Mouse (Mus musculus): Measurements from ENCODE around the gene Grm5. TPM values are rescaled to one million over a fixed set of nuclear protein-coding genes. Genes with fewer than 3 reads are reported as not detected.
A peak's percentile ranks its signal among the peaks of the same experiment; 100 is the strongest.

Gene Grm5
- polyA plus RNA-seq, 1 experiment from 2014 or later, result 0.04 TPM

DNA sequence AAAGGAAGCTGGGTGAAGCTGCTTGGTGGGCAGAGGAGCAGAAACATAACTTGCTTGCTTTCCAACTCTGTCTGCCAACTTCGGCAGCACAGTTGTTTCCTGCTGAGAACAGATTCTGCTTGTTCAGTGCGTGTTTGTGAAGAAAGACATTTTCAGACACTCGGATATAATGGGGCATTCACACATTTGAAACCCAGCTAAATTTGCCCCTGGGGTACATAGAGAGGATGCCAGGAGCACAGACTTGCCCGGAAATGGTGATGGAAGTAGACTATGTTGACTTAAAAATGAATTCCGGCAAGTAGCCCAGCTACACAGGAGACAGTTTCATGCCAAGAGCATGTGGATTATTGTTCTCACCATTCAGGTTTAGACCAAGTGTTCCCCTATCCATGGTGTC is 342.0 kb downstream of the Grm5 start:
- whole genome bisulfite sequencing, result 58% methylated on average over 5 of the region's 5 CpGs
- no peak overlapping the region for H3K9ac ChIP-seq
- no peaks in the 10 kb centered on the region for H3K36me3 ChIP-seq
- H3K4me2 ChIP-seq, result no peak overlapping the region
- ATAC-seq (ENCODE audit: borderline replicate concordance, extremely low read depth, low FRiP score, low TSS enrichment), result no peak
- H3K4me3 ChIP-seq, result no peak overlapping the region
- no peaks in the 10 kb centered on the region for H3K9me3 ChIP-seq
- no peak overlapping the region for H3K27ac ChIP-seq
- no peaks in the 10 kb centered on the region for H3K4me1 ChIP-seq
- no peaks in the 10 kb centered on the region for H3K27me3 ChIP-seq

DNA sequence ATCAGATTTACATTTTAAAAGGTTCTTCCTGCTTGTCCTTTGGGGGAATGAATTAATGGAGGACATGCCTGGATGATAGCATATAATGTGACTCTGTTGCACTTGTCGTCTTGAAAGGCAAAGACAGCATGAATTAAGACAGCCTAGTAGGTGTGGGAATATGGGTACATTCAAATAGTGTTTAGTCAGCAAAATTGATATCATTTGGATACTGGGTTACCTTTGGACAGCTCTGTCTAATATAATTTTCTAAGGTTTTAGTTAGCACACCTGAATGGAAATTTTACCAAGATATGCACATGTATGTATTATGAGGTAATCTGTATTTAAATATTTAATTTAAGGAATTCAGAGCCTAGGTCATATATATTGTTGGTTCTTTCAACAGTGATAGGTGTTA is 353.4 kb downstream of the Grm5 start:
- WGBS, result 83% methylated on average over 1 of the region's 1 CpGs
- Histone ChIP-seq H3K4me1 (no peaks in the 10 kb centered on the region), H3K27ac (no peak overlapping the region), H3K27me3 (no peaks in the 10 kb centered on the region), H3K4me2 (no peak overlapping the region), H3K9me3 (no peaks in the 10 kb centered on the region), H3K9ac (no peak overlapping the region), H3K4me3 (no peak overlapping the region), H3K36me3 (no peaks in the 10 kb centered on the region)
- no peak for ATAC-seq (ENCODE audit: borderline replicate concordance, extremely low read depth, low FRiP score, low TSS enrichment)

DNA sequence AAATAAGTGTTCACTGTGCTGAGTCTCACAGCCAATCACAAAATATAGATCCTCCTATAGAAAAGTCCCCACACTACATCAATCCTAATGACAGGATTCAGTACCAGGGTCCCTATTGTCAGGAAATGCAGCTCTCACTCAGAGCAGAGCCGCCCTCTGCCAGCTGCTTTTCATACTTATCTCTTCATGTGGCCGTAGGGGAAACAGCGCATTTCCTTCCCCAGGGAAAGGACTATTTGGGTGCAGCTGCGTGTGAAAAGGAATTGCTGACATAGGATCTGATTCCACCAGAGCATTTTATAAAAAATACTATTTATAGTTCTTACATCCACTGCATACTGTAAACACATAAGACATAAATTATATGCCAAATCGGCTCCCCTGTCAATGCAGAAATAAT is 354.3 kb downstream of the Grm5 start:
- Histone ChIP-seq H3K4me2 (no peak overlapping the region), H3K27me3 (no peaks in the 10 kb centered on the region), H3K9me3 (no peaks in the 10 kb centered on the region), H3K4me3 (no peak overlapping the region), H3K4me1 (no peaks in the 10 kb centered on the region), H3K27ac (no peak overlapping the region), H3K36me3 (no peaks in the 10 kb centered on the region), H3K9ac (no peak overlapping the region)
- WGBS, result 15% methylated on average over 5 of the region's 5 CpGs
- peak; percentile 55; the same call in 1 of the 2 replicates for ATAC-seq (ENCODE audit: borderline replicate concordance, extremely low read depth, low FRiP score, low TSS enrichment)

DNA sequence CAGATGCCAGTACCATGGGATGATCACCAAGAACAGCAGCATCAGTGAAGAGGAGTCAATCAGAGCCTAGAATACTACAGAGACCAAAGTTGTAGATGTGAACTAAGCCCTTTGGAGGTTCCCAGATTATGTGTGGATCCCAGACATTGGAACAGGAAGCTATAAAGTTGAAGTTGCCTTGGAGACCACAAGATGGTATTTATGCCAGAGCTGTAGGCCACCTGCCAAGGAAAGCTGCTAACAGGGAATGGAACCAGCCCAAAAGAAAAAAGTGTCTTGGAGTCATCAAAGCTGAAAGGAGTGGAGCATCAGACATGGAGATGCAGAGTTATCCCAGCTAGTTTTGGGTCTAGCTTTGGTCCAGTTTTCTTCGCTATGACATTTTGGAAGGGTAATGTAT is 366.2 kb downstream of the Grm5 start:
- no peak overlapping the region for H3K4me2 ChIP-seq
- H3K4me3 ChIP-seq, result no peak overlapping the region
- no peak for ATAC-seq (ENCODE audit: borderline replicate concordance, extremely low read depth, low FRiP score, low TSS enrichment)
- no peaks in the 10 kb centered on the region for H3K27me3 ChIP-seq
- no peaks in the 10 kb centered on the region for H3K4me1 ChIP-seq
- no peaks in the 10 kb centered on the region for H3K36me3 ChIP-seq
- H3K9ac ChIP-seq, result no peak overlapping the region
- H3K9me3 ChIP-seq, result no peaks in the 10 kb centered on the region
- H3K27ac ChIP-seq, result no peak overlapping the region
- WGBS, result 95% methylated on average over 1 of the region's 1 CpGs

DNA sequence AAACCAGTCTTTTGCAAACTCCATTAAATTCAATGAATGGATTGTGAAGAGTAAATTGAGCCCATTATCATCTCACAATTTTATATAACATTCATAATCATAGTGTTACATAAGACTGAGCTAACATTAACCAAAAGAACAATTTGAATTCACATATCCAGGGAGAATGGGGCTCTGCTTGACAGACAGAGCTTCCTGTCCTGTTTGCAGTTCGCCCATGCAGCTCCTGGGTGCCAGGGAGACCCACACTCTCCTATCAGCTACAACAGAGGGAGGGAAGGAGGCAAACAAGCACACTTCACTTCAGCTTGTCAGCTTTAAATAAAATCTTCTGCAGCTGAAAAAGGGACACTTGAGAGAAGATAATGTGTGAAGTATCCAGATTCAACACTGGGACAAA is 389.2 kb downstream of the Grm5 start:
- ATAC-seq (ENCODE audit: borderline replicate concordance, extremely low read depth, low FRiP score, low TSS enrichment), result no peak
- no peaks in the 10 kb centered on the region for H3K9me3 ChIP-seq
- no peak overlapping the region for H3K4me3 ChIP-seq
- H3K4me2 ChIP-seq, result no peak overlapping the region
- no peaks in the 10 kb centered on the region for H3K36me3 ChIP-seq
- H3K9ac ChIP-seq, result no peak overlapping the region
- no peaks in the 10 kb centered on the region for H3K4me1 ChIP-seq
- WGBS, result 27% methylated on average over 1 of the region's 1 CpGs
- no peak overlapping the region for H3K27ac ChIP-seq
- H3K27me3 ChIP-seq, result no peaks in the 10 kb centered on the region

DNA sequence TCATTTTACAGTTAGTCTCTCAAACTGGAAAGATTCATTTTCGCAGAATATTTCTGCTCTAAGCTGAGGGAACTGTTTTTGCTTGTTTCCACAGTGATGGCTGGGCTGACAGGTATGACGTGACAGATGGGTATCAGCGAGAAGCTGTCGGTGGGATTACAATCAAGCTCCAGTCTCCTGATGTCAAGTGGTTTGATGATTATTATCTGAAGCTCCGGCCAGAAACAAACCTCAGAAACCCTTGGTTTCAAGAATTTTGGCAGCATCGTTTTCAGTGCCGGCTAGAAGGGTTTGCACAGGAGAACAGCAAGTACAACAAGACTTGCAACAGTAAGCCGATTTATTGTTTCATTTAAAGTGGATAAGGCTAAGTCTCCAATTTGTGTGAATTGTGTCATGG is 391.1 kb downstream of the Grm5 start:
- ATAC-seq (ENCODE audit: borderline replicate concordance, extremely low read depth, low FRiP score, low TSS enrichment), result no peak
- Histone ChIP-seq H3K9ac (no peak overlapping the region), H3K4me3 (no peak overlapping the region), H3K9me3 (no peaks in the 10 kb centered on the region), H3K27me3 (no peaks in the 10 kb centered on the region), H3K4me2 (no peak overlapping the region), H3K4me1 (no peaks in the 10 kb centered on the region), H3K27ac (no peak overlapping the region), H3K36me3 (no peaks in the 10 kb centered on the region)
- WGBS, result 58% methylated on average over 8 of the region's 8 CpGs

DNA sequence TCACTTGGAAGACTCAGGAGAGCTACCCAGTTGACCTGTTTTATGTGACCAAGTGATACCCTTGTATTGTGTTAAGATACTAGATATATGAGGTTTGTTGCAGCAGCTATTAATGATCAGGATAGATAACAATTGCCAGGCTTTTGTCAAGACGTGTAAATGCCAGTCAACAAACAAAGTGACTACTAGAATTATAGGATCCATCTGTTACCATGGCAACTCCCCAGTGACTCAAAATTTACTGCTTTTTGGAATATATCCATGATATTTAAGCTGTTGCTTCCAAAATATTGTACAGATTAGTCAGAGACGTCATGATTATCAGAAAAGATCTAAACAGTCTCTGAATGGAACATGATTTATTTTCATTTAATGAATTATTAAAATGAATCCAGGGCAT is 399.5 kb downstream of the Grm5 start:
- WGBS, result 50% methylated on average over 2 of the region's 2 CpGs

DNA sequence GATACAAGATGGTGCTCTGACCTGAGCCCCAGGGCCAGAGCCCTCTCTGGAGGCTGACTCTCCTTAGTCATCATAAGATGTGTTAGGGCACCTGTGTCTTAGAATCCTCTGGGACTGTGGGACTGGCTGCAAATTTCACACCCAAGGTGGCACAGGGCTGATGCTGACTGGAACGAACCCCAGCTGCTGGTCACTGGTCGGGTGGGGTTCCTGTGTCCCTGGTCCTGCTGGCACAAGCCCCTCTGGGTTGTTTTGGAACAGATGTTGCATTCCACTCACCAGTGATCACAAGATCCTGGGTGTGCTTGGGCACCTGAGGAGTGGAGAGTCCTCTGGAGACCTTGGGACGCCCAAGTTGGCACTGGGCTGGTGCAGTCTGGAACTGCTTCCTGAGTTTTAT is 430.5 kb downstream of the Grm5 start:
- no peak overlapping the region for H3K9ac ChIP-seq

More for the DNA sequence above, 399.5 kb downstream of the Grm5 start:
- Histone ChIP-seq H3K9me3 (no peaks in the 10 kb centered on the region), H3K27ac (no peak overlapping the region), H3K36me3 (no peaks in the 10 kb centered on the region), H3K9ac (no peak overlapping the region), H3K4me2 (no peak overlapping the region), H3K4me1 (no peaks in the 10 kb centered on the region), H3K4me3 (no peak overlapping the region), H3K27me3 (no peaks in the 10 kb centered on the region)
- ATAC-seq (ENCODE audit: borderline replicate concordance, extremely low read depth, low FRiP score, low TSS enrichment), result no peak

DNA sequence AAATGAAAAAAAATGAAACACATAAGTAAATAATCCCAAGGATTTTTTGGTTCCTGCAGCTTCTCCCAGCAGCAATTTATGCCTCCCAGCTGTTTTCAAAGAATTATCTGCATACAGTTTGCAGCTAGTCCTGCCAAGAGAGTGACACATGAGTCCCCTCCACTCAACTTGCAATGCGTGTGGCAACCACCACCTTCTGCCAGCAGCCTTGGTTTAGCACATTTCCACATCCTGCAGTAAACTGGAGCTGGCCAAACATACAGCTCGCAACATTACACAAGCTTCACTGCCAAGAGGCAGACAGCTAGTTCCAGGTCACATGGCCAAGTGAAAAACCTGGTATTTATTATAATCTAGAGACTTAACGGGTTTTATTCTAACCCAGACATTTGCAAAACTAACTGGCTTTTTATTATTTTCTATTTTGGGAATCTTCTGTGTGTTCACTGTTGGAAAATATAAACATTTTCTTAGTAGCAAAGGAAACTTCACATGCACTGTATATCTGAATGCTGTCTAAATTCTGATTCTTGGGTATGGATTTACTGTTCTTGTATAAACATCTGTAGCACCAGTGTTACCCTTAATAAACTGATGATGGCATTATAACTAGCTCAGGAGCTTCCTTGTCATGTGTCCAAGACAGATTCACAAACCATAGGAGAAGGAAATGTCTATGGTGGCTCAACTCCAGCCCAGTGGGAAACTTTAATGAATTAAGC is 443.6 kb downstream of the Grm5 start:
- Histone ChIP-seq H3K9ac (no peak overlapping the region), H3K4me2 (no peak overlapping the region)

More for the DNA sequence above, 430.5 kb downstream of the Grm5 start:
- 62% methylated on average over 3 of the region's 3 CpGs for WGBS
- Histone ChIP-seq H3K4me2 (no peak overlapping the region), H3K36me3 (no peaks in the 10 kb centered on the region), H3K9me3 (no peaks in the 10 kb centered on the region), H3K27ac (no peak overlapping the region), H3K4me3 (no peak overlapping the region), H3K27me3 (no peaks in the 10 kb centered on the region), H3K4me1 (no peaks in the 10 kb centered on the region)
- no peak for ATAC-seq (ENCODE audit: borderline replicate concordance, extremely low read depth, low FRiP score, low TSS enrichment)

DNA sequence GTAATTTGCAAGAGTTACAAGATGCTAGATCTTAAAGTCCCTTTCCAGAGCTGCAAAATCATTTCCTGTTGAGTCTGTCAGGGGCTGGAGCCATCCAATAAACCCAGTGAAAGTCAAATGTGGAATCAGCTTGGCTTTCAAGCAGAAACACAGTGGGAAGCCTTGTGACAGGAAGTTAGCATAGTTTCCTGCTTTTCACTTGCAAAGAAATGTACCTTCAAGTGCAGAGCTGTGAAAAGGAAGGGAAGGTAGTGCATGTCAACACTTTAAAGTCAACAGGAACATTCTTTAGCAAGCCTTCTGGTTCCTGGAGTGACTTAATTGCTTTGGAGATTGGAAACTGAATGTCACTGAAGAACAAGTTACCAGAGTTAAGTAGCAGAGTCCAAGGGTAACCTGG is 463.4 kb downstream of the Grm5 start:
- no peak overlapping the region for H3K27ac ChIP-seq
- no peaks in the 10 kb centered on the region for H3K4me1 ChIP-seq
- H3K9me3 ChIP-seq, result no peaks in the 10 kb centered on the region
- H3K4me2 ChIP-seq, result no peak overlapping the region
- no peak overlapping the region for H3K4me3 ChIP-seq
- no peaks in the 10 kb centered on the region for H3K27me3 ChIP-seq
- ATAC-seq (ENCODE audit: borderline replicate concordance, extremely low read depth, low FRiP score, low TSS enrichment), result no peak
- no peak overlapping the region for H3K9ac ChIP-seq
- no peaks in the 10 kb centered on the region for H3K36me3 ChIP-seq

More for the DNA sequence above, 443.6 kb downstream of the Grm5 start:
- Histone ChIP-seq H3K27me3 (no peaks in the 10 kb centered on the region), H3K4me3 (no peak overlapping the region), H3K27ac (peak overlapping the region; percentile 50; the same call in 1 of the 2 replicates), H3K9me3 (no peaks in the 10 kb centered on the region), H3K4me1 (peaks cover 4% of the 10 kb centered on the region), H3K36me3 (no peaks in the 10 kb centered on the region)
- 27% methylated on average over 3 of the region's 3 CpGs for WGBS
- ATAC-seq (ENCODE audit: borderline replicate concordance, extremely low read depth, low FRiP score, low TSS enrichment), result peak; percentile 97

DNA sequence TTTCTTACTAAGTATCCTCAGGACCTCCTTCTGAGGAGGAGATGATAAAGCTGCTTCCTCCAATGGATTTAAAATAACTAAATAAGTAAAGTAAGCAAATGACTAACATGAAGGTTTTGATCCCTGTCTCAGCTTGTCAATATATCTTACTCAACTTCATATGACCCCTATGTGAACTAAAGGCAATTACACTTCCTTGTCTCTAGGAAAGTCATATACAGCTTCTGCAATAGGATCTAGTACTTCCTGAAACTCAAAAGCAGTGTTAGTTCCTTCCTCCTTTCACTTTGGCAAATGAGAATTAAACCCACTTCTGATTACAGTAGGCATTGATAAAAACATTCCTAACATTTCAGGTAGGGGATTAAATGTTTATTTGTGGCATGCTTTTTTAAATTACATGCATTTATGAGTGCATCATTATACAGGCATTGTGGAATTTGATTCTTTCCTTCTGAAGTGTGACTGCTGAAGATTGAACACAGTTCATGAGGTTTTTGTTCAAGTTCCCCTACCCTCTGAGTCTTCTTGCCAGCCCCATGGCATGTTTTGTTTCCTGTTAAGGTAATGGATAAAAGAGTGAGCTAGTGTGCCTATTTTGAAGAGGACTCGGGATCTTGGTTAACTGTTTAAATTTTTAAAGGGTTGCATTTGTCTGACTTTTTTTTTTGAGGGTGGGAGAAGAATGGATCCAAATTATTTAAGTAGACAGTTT is 470.4 kb downstream of the Grm5 start:
- Histone ChIP-seq H3K4me1 (no peaks in the 10 kb centered on the region), H3K27me3 (no peaks in the 10 kb centered on the region), H3K9me3 (no peaks in the 10 kb centered on the region), H3K9ac (no peak overlapping the region), H3K27ac (no peak overlapping the region), H3K4me3 (no peak overlapping the region), H3K36me3 (no peaks in the 10 kb centered on the region), H3K4me2 (no peak overlapping the region)
- WGBS, result 48% methylated on average over 1 of the region's 1 CpGs
- no peak for ATAC-seq (ENCODE audit: borderline replicate concordance, extremely low read depth, low FRiP score, low TSS enrichment)

DNA sequence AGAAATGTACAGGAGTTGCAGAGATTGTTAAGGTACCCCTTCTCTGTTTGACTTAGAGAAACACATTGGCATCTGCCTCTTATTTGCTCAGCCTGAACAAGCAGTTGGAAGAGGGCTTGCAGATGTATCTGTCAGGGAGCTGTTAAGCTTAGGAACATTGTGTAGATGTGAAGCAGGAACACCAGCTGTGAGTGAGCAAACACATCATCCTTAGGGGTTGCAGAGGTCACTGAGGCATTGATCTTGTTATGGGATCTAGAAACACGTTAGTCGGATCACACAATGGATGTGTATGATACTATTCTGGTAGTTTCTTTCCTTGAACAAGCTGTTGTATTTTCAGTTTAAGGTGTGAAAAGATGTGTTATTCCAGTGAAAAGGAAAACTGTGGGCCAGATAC is 472.5 kb downstream of the Grm5 start:
- no peak overlapping the region for H3K4me3 ChIP-seq
- no peaks in the 10 kb centered on the region for H3K27me3 ChIP-seq
- no peaks in the 10 kb centered on the region for H3K36me3 ChIP-seq
- no peak overlapping the region for H3K27ac ChIP-seq
- no peak for ATAC-seq (ENCODE audit: borderline replicate concordance, extremely low read depth, low FRiP score, low TSS enrichment)
- H3K9ac ChIP-seq, result no peak overlapping the region
- H3K4me1 ChIP-seq, result no peaks in the 10 kb centered on the region
- no peaks in the 10 kb centered on the region for H3K9me3 ChIP-seq
- 19% methylated on average over 2 of the region's 2 CpGs for WGBS
- no peak overlapping the region for H3K4me2 ChIP-seq
